Mouse (Mus musculus) MEL (cell line): ENCODE results near the gene Slc7a9. TPM values are rescaled to one million over a fixed set of nuclear protein-coding genes. Genes with fewer than 3 reads are reported as not detected.

ENCODE experiments used
- DNase-seq: peaks from one replicate; pipeline ENCODE4 v3.0.0; 2011; ENCODE audit warnings: low read depth, low spot score
- H3K27ac ChIP-seq: 2 replicates; pipeline ENCODE4 v1.5.1; 2012; ENCODE audit warnings: low read depth, mild to moderate bottlenecking, control low read depth, low read length, moderate library complexity; ENCODE audit not compliant: control insufficient read depth
- H3K27me3 ChIP-seq, 2 experiments: fragments of 150-350 bp in 1 of 2; sonication (generic) in 1 of 2; 2 replicates each; pipeline ENCODE4 v1.6.1; 2012; ENCODE audit warnings: low read length in 2 of 2, mild to moderate bottlenecking in 2 of 2, improper control_type of control experiment in 1 of 2, moderate library complexity in 1 of 2; ENCODE audit not compliant: insufficient read depth in 2 of 2, control insufficient read depth in 1 of 2
- H3K36me3 ChIP-seq, 2 experiments: 2 replicates each; pipeline ENCODE4 v1.6.1; 2012 to 2014; ENCODE audit warnings: low read length in 2 of 2, improper control_type of control experiment in 1 of 2, inconsistent platforms in 1 of 2, mild to moderate bottlenecking in 1 of 2; ENCODE audit not compliant: insufficient read depth in 2 of 2, control insufficient read depth in 1 of 2
- H3K4me1 ChIP-seq, 2 experiments: fragments of 150-350 bp in 1 of 2; sonication (generic) in 1 of 2; 2 replicates each; pipeline ENCODE4 v1.6.1; 2012; ENCODE audit warnings: low read length in 2 of 2, improper control_type of control experiment in 1 of 2, mild to moderate bottlenecking in 1 of 2; ENCODE audit not compliant: insufficient read depth in 2 of 2, control insufficient read depth in 1 of 2
- H3K4me3 ChIP-seq, 2 experiments: fragments of 150-350 bp in 1 of 2; sonication (generic) in 1 of 2; 2 replicates each; pipeline ENCODE4 v1.5.1; 2012; ENCODE audit warnings: low read depth in 2 of 2, low read length in 2 of 2, mild to moderate bottlenecking in 2 of 2, moderate library complexity in 2 of 2, control low read depth in 1 of 2, improper control_type of control experiment in 1 of 2; ENCODE audit not compliant: control insufficient read depth in 1 of 2, insufficient read depth in 1 of 2
- H3K79me2 ChIP-seq: 2 replicates; pipeline ENCODE4 v1.6.1; 2012; ENCODE audit warnings: mild to moderate bottlenecking, low read length, moderate library complexity; ENCODE audit not compliant: control insufficient read depth, poor library complexity, insufficient read depth
- H3K9ac ChIP-seq: 2 replicates; pipeline ENCODE4 v1.6.1; 2012; ENCODE audit warnings: low read depth, mild to moderate bottlenecking, control low read depth, low read length, moderate library complexity; ENCODE audit not compliant: control insufficient read depth, poor library complexity, severe bottlenecking
- H3K9me3 ChIP-seq: fragments of 150-350 bp; sonication (generic); replicated peaks from 2 replicates; pipeline ENCODE4 v1.6.1; 2012; ENCODE audit warnings: mild to moderate bottlenecking, low read length, improper control_type of control experiment, moderate library complexity; ENCODE audit not compliant: insufficient read depth
- CHD1 ChIP-seq: IDR thresholded peaks from 2 replicates; pipeline ENCODE4 v1.6.1; 2012; ENCODE audit warnings: low read depth, mild to moderate bottlenecking, inconsistent platforms, low read length, improper control_type of control experiment
- CHD2 ChIP-seq: IDR thresholded peaks from 2 replicates; pipeline ENCODE4 v1.6.1; 2011; ENCODE audit warnings: low read length, improper control_type of control experiment
- CTCF ChIP-seq, 3 experiments: IDR thresholded peaks in 2 of 3; conservative IDR thresholded peaks in 1 of 3; 2 replicates each; pipeline ENCODE4 v1.5.1; 2011 to 2012; ENCODE audit warnings: low read length in 3 of 3, low read depth in 2 of 3, mild to moderate bottlenecking in 2 of 3, improper control_type of control experiment in 1 of 3, inconsistent platforms in 1 of 3, mixed read lengths in 1 of 3, moderate library complexity in 1 of 3; ENCODE audit not compliant: control insufficient read depth in 1 of 3, insufficient read depth in 1 of 3, poor library complexity in 1 of 3, severe bottlenecking in 1 of 3
- E2F4 ChIP-seq: IDR thresholded peaks from 2 replicates; pipeline ENCODE4 v1.6.1; 2011; ENCODE audit warnings: low read depth, low read length, improper control_type of control experiment, borderline replicate concordance
- ELF1 ChIP-seq: IDR thresholded peaks from 2 replicates; pipeline ENCODE4 v1.6.1; 2014; ENCODE audit warnings: low read depth, mild to moderate bottlenecking, inconsistent platforms, low read length, improper control_type of control experiment, moderate library complexity
- GABPA ChIP-seq: IDR thresholded peaks from 2 replicates; pipeline ENCODE4 v1.6.1; 2012; ENCODE audit warnings: low read depth, mild to moderate bottlenecking, inconsistent platforms, low read length, improper control_type of control experiment, moderate library complexity
- GATA1 ChIP-seq: IDR thresholded peaks from 2 replicates; pipeline ENCODE4 v1.6.1; 2011; ENCODE audit warnings: low read depth, low read length, improper control_type of control experiment
- KAT2A ChIP-seq: conservative IDR thresholded peaks from 2 replicates; pipeline ENCODE4 v1.6.1; 2012; ENCODE audit warnings: low read depth, low read length, improper control_type of control experiment, inconsistent platforms
- MAFK ChIP-seq: IDR thresholded peaks from 2 replicates; pipeline ENCODE4 v1.6.1; 2011; ENCODE audit warnings: low read depth, mild to moderate bottlenecking, low read length, improper control_type of control experiment, borderline replicate concordance
- MAZ ChIP-seq: IDR thresholded peaks from 2 replicates; pipeline ENCODE4 v1.6.1; 2012; ENCODE audit warnings: low read depth, mild to moderate bottlenecking, inconsistent platforms, low read length, improper control_type of control experiment
- MEF2A ChIP-seq: IDR thresholded peaks from 2 replicates; pipeline ENCODE4 v1.6.1; 2014; ENCODE audit warnings: low read depth, mild to moderate bottlenecking, inconsistent platforms, low read length, improper control_type of control experiment; ENCODE audit not compliant: poor library complexity, insufficient replicate concordance, severe bottlenecking; ENCODE audit errors: extremely low read depth
- MYB ChIP-seq: IDR thresholded peaks from 2 replicates; pipeline ENCODE4 v1.6.1; 2011; ENCODE audit warnings: mild to moderate bottlenecking, low read depth, low read length, improper control_type of control experiment
- MYC ChIP-seq: IDR thresholded peaks from 2 replicates; pipeline ENCODE4 v1.6.1; 2011; ENCODE audit warnings: low read depth, mild to moderate bottlenecking, low read length, improper control_type of control experiment, moderate library complexity
- NRF1 ChIP-seq: IDR thresholded peaks from 2 replicates; pipeline ENCODE4 v1.6.1; 2014; ENCODE audit warnings: low read depth, mild to moderate bottlenecking, inconsistent platforms, low read length, improper control_type of control experiment, moderate library complexity; ENCODE audit not compliant: poor library complexity, insufficient read depth, severe bottlenecking
- POLR2AphosphoS2 ChIP-seq: IDR thresholded peaks from 2 replicates; pipeline ENCODE4 v1.6.1; 2011; ENCODE audit warnings: low read length, improper control_type of control experiment
- RAD21 ChIP-seq: IDR thresholded peaks from 2 replicates; pipeline ENCODE4 v1.6.1; 2011; ENCODE audit warnings: mild to moderate bottlenecking, low read depth, low read length, improper control_type of control experiment
- USF2 ChIP-seq, 2 experiments: IDR thresholded peaks; 2 replicates each; pipeline ENCODE4 v1.6.1; 2011 to 2012; ENCODE audit warnings: improper control_type of control experiment in 2 of 2, low read length in 2 of 2, borderline replicate concordance in 1 of 2, inconsistent platforms in 1 of 2, low read depth in 1 of 2, mild to moderate bottlenecking in 1 of 2; ENCODE audit not compliant: insufficient read depth in 1 of 2
- ZC3H11A ChIP-seq: IDR thresholded peaks from 2 replicates; pipeline ENCODE4 v1.6.1; 2012; ENCODE audit warnings: low read depth, mild to moderate bottlenecking, inconsistent platforms, low read length, improper control_type of control experiment
- ZKSCAN1 ChIP-seq: IDR thresholded peaks from 2 replicates; pipeline ENCODE4 v1.6.1; 2012; ENCODE audit warnings: low read depth, mild to moderate bottlenecking, inconsistent platforms, low read length, improper control_type of control experiment, moderate library complexity
- polyA plus RNA-seq, 2 experiments: library from polyadenylated mRNA; stranded (reverse) in 1 of 2; unstranded in 1 of 2; fragments of >175 nt in 1 of 2; fragments of >200 nt in 1 of 2; gene quantifications; 2 replicates each; pipeline versions ENCODE4 v1.2.1 to v1.2.4; 2012; ENCODE audit warnings: low replicate concordance in 2 of 2, low read depth in 1 of 2; ENCODE audit not compliant: insufficient read length in 2 of 2, insufficient read depth in 1 of 2, missing spikeins in 1 of 2
- total RNA-seq: library from RNA; depleted of rRNA; stranded (reverse); fragments of 300-350 nt; gene quantifications from 2 replicates; pipeline ENCODE4 v1.2.3, GENCODE M21; 2012

The Slc7a9 gene
- total and polyA plus RNA-seq, 3 experiments, result not detected

DNA sequence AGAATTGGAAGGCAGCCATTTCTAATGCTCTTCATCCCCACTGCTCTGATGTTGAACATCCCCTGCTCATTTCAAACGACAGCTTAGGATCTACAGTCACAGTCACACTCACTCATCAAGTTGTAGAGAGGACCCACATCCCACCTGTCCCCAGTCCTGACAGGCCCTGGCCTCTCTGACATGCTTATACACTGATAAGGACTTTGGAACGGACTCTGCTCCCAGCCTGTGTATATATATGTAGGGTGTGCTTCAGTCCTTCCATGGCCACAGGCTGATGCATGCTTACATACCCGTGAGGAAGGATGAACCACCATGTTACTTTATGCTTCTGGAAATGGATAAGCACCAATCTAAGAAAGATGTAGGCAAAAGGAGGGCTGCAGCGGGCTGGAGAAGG, 12.4 kb downstream of the Slc7a9 start:
- H3K9ac ChIP-seq, result no peak overlapping the region
- no peaks in the 10 kb centered on the region; a peak in 2 of 4 replicates for H3K27me3 ChIP-seq
- H3K4me3 ChIP-seq, result no peak overlapping the region
- H3K79me2 ChIP-seq, result no peaks in the 10 kb centered on the region
- H3K9me3 ChIP-seq, result no peaks in the 10 kb centered on the region
- no peaks in the 10 kb centered on the region for H3K4me1 ChIP-seq
- no peak overlapping the region for H3K27ac ChIP-seq
- no peak for DNase-seq
- TF ChIP-seq MYC, result no peak
- no peak for TF ChIP-seq MEF2A
- no peak for TF ChIP-seq RAD21
- no peaks in the 10 kb centered on the region for H3K36me3 ChIP-seq

DNA sequence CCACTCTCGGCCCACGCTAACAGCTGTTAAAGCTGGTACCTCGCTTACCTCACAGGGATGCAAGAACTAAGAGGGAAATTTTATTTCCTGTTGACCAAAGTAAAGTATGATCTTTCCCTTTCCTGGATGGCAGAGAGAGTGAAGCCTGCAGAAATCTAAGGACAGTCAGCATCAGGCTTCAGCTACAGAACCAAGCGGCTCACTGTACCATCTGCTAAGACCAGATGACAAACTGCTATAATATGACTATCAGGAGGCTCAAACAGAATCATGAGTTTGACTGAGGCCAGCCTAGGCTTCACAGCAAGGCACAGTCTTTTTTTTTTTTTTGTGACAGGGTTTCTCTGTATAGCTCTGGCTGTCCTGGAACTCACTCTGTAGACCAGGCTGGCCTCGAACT, 16.4 kb downstream of the Slc7a9 start:
- Histone ChIP-seq H3K4me3 (no peak overlapping the region), H3K79me2 (no peaks in the 10 kb centered on the region), H3K9me3 (no peaks in the 10 kb centered on the region), H3K36me3 (no peaks in the 10 kb centered on the region), H3K4me1 (no peaks in the 10 kb centered on the region), H3K27me3 (no peaks in the 10 kb centered on the region), H3K27ac (no peak overlapping the region), H3K9ac (no peak overlapping the region)
- DNase-seq, result no peak
- TF ChIP-seq GATA1, result no peak
- no peak for TF ChIP-seq E2F4
- TF ChIP-seq POLR2AphosphoS2, result no peak

DNA sequence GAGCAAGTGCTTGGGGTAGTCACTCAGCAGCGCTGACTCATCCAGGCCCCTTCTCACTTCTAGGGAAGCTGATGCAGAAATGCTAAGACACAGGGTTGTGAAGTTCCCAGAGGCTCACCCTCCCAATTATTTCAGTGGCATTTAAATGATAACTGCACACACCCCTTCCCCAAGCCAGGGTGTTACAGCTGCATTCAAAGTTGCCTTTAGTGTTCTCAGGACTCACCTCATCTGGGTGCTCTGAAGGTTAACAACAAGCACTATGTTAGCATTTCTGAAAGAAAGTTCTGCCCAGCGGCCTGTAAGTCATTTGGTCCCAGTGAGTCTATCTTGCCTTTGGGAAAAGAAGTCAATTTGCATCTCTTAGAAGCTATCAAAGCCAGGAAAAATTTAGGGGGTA, 19.3 kb downstream of the Slc7a9 start:
- no peaks in the 10 kb centered on the region for H3K4me1 ChIP-seq
- TF ChIP-seq USF2 (IDR thresholded peaks at IDR 0.05; ENCODE audit: borderline replicate concordance in 1 of 2, insufficient read depth in 1 of 2, low read depth in 1 of 2, low read length in 2 of 2), result no peak
- TF ChIP-seq POLR2AphosphoS2, result no peak
- TF ChIP-seq GATA1, result no peak
- TF ChIP-seq CHD2, result no peak
- no peak for TF ChIP-seq CTCF (IDR thresholded peaks at IDR 0.05 in 2 of 3, conservative IDR thresholded peaks at IDR 0.05 in 1 of 3; ENCODE audit: control insufficient read depth in 1 of 3, insufficient read depth in 1 of 3, low read depth in 2 of 3, low read length in 3 of 3, poor library complexity in 1 of 3, severe bottlenecking in 1 of 3)
- no peak for TF ChIP-seq MYB
- TF ChIP-seq ELF1, result no peak
- TF ChIP-seq MEF2A, result no peak
- TF ChIP-seq KAT2A, result no peak
- no peak for TF ChIP-seq ZC3H11A
- TF ChIP-seq NRF1, result no peak
- TF ChIP-seq MYC, result no peak
- TF ChIP-seq GABPA, result no peak
- TF ChIP-seq ZKSCAN1, result no peak
- TF ChIP-seq MAZ, result no peak
- TF ChIP-seq MAFK, result no peak
- TF ChIP-seq CHD1, result no peak
- H3K27me3 ChIP-seq, result no peaks in the 10 kb centered on the region
- no peak overlapping the region for H3K4me3 ChIP-seq
- H3K79me2 ChIP-seq, result no peaks in the 10 kb centered on the region
- DNase-seq, result no peak
- no peak overlapping the region for H3K9ac ChIP-seq
- no peaks in the 10 kb centered on the region for H3K36me3 ChIP-seq
- H3K9me3 ChIP-seq, result no peaks in the 10 kb centered on the region
- H3K27ac ChIP-seq, result no peak overlapping the region
